Mouse (Mus musculus): ENCODE measurements at regions not wholly inside any gene's neighbourhood (a gene's known extent, or its start where the extent isn't known, plus 50 kb on each side); places are given as distances from the start of the nearest gene placed in this dataset.

DNA sequence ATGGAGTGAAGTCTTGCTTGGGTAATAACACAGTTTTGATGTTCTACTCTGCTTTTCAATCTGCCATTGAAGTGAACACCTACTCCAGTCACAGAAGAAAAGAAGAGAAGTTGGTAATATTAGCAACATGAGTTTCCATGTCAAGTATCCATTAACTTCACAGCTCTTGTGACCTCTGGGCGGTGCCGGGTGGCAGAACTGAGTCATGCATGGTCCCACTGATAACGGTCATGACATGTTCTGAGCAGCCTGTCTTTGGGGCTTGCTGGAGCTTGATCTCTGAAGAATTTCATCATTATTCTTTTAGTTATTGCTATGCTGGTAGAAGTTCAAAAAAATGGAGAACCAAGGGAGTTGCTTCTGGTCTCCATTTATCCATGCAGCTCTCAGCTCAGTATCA, 215.1 kb upstream of the Ptger4 start:
- TF ChIP-seq POLR2A (IDR thresholded peaks at IDR 0.05; ENCODE audit: borderline replicate concordance, control insufficient read depth, low read depth, low read length) (no peak), CTCF (IDR thresholded peaks at IDR 0.05; ENCODE audit: control insufficient read depth, insufficient read depth, low read length) (no peak)

Data from bone marrow, adult 2 months (tissue).